7 mouse cellular contexts compared by ENCODE assay signal in the genomic region with DNA sequence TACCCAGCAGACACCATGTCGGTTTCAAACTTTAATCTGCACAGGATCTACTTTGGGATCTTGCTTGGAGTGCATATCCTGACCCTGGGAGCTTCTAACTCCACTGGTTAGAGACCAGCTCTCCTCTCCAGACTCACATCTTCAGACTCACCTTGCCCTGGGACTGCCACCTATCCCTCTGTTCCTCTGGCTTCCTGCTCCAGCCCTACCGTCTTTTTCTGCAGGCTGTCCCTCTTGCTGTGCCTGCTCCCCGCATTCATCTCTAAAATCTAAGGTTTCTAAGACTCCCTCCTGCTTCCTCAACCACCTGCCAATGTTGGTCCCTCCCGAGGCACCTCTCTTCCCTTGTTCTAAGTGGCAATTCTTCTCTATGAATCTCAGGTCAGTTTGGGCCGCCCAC.
DNase-seq lines count a peak whose midpoint lies in the region; ATAC-seq and TF ChIP-seq lines count a peak whose summit lies in the region.

No protein-coding gene starts in this region.

- DNase-seq in midbrain, embryonic 10.5 days (ENCODE audit: low spot score) = peak; percentile 43
- peak; percentile 45 for DNase-seq in stomach, postnatal 0 days (ENCODE audit: low spot score)
- DNase-seq in right cerebral cortex, adult 18-20 months = no peak
- DNase-seq in layer of hippocampus, adult 9-11 months = no peak

- H3K9me3 ChIP-seq in midbrain, embryonic 10.5 days (replicated peaks) = no peaks in the 10 kb centered on the region; the same call in 1 of the 2 replicates
- no peaks in the 10 kb centered on the region for H3K9me3 ChIP-seq in midbrain, embryonic 15.5 days
- no peaks in the 10 kb centered on the region for H3K9me3 ChIP-seq in embryonic facial prominence, embryonic 12.5 days
- H3K9me3 ChIP-seq in kidney, embryonic 15.5 days (replicated peaks) = no peaks in the 10 kb centered on the region
- no peaks in the 10 kb centered on the region for H3K9me3 ChIP-seq in stomach, postnatal 0 days (ENCODE audit: control insufficient read depth, low read length)

- H3K4me1 ChIP-seq in midbrain, embryonic 10.5 days = peaks cover 6% of the 10 kb centered on the region
- H3K4me1 ChIP-seq in midbrain, embryonic 15.5 days = no peaks in the 10 kb centered on the region
- H3K4me1 ChIP-seq in embryonic facial prominence, embryonic 12.5 days = 0 out of 2 replicates have a peak, but pooled peaks cover 3% of the 10 kb centered on the region
- H3K4me1 ChIP-seq in kidney, embryonic 15.5 days = peaks cover 14% of the 10 kb centered on the region
- no peaks in the 10 kb centered on the region; the same call in 1 of the 2 replicates for H3K4me1 ChIP-seq in stomach, postnatal 0 days (replicated peaks; ENCODE audit: control insufficient read depth, insufficient read depth)

- WGBS in midbrain, embryonic 10.5 days = 29% methylated on average over 5 of the region's 5 CpGs
- 27% methylated on average over 5 of the region's 5 CpGs for WGBS in midbrain, embryonic 15.5 days
- WGBS in embryonic facial prominence, embryonic 12.5 days = 27% methylated on average over 5 of the region's 5 CpGs
- WGBS in kidney, embryonic 15.5 days = 23% methylated on average over 5 of the region's 5 CpGs
- 22% methylated on average over 5 of the region's 5 CpGs for WGBS in stomach, postnatal 0 days

- TF ChIP-seq EP300 in stomach, postnatal 0 days (optimal IDR thresholded peaks at IDR 0.05) = no peak

- no peak overlapping the region for H3K9ac ChIP-seq in midbrain, embryonic 15.5 days
- no peak overlapping the region for H3K9ac ChIP-seq in embryonic facial prominence, embryonic 12.5 days
- no peak overlapping the region for H3K9ac ChIP-seq in kidney, embryonic 15.5 days
- no peak overlapping the region for H3K9ac ChIP-seq in stomach, postnatal 0 days (ENCODE audit: low read length)

- H3K4me2 ChIP-seq in midbrain, embryonic 15.5 days = no peak overlapping the region
- no peak overlapping the region for H3K4me2 ChIP-seq in embryonic facial prominence, embryonic 12.5 days (replicated peaks)
- no peak overlapping the region for H3K4me2 ChIP-seq in kidney, embryonic 15.5 days
- H3K4me2 ChIP-seq in stomach, postnatal 0 days (replicated peaks; ENCODE audit: low read depth) = no peak overlapping the region

- H3K36me3 ChIP-seq in midbrain, embryonic 10.5 days = no peaks in the 10 kb centered on the region
- no peaks in the 10 kb centered on the region for H3K36me3 ChIP-seq in midbrain, embryonic 15.5 days (replicated peaks)
- H3K36me3 ChIP-seq in embryonic facial prominence, embryonic 12.5 days = no peaks in the 10 kb centered on the region
- H3K36me3 ChIP-seq in kidney, embryonic 15.5 days = no peaks in the 10 kb centered on the region
- H3K36me3 ChIP-seq in stomach, postnatal 0 days (ENCODE audit: control insufficient read depth, insufficient read depth, low read length) = no peaks in the 10 kb centered on the region

- H3K27ac ChIP-seq in midbrain, embryonic 10.5 days (replicated peaks) = no peak overlapping the region
- no peak overlapping the region for H3K27ac ChIP-seq in midbrain, embryonic 15.5 days
- H3K27ac ChIP-seq in embryonic facial prominence, embryonic 12.5 days = peak overlapping the region; percentile 47; the same call in 1 of the 2 replicates
- peak overlapping the region; percentile 66 for H3K27ac ChIP-seq in kidney, embryonic 15.5 days
- no peak overlapping the region for H3K27ac ChIP-seq in stomach, postnatal 0 days (replicated peaks)

- TF ChIP-seq CTCF in stomach, postnatal 0 days (IDR thresholded peaks at IDR 0.05; ENCODE audit: low read depth) = no peak

- no peak overlapping the region for H3K4me3 ChIP-seq in midbrain, embryonic 10.5 days
- no peak overlapping the region for H3K4me3 ChIP-seq in midbrain, embryonic 15.5 days
- no peak overlapping the region for H3K4me3 ChIP-seq in embryonic facial prominence, embryonic 12.5 days
- H3K4me3 ChIP-seq in kidney, embryonic 15.5 days (replicated peaks) = no peak overlapping the region
- no peak overlapping the region for H3K4me3 ChIP-seq in stomach, postnatal 0 days (ENCODE audit: low read depth, low read length)

- H3K27me3 ChIP-seq in midbrain, embryonic 10.5 days (ENCODE audit: low read depth, poor library complexity, severe bottlenecking) = no peaks in the 10 kb centered on the region
- H3K27me3 ChIP-seq in midbrain, embryonic 15.5 days (replicated peaks) = no peaks in the 10 kb centered on the region
- no peaks in the 10 kb centered on the region for H3K27me3 ChIP-seq in embryonic facial prominence, embryonic 12.5 days
- H3K27me3 ChIP-seq in kidney, embryonic 15.5 days = no peaks in the 10 kb centered on the region
- no peaks in the 10 kb centered on the region for H3K27me3 ChIP-seq in stomach, postnatal 0 days (ENCODE audit: control insufficient read depth, insufficient read depth, low read length)

- no peak for ATAC-seq in midbrain, embryonic 15.5 days (replicated peaks)
- no peak for ATAC-seq in embryonic facial prominence, embryonic 12.5 days (ENCODE audit: insufficient number of reproducible peaks, insufficient read depth, low FRiP score, low TSS enrichment)
- ATAC-seq in kidney, embryonic 15.5 days (replicated peaks; ENCODE audit: low FRiP score) = peak; percentile 64; the same call in 1 of the 2 replicates
- ATAC-seq in stomach, postnatal 0 days (ENCODE audit: low FRiP score, low TSS enrichment) = no peak

Comparison
In these comparisons a context has a peak if more than half of its experiments do, and no peak if none do; other contexts are left out.
1. DNase-seq: peak in midbrain, embryonic 10.5 days (single experiment) and stomach, postnatal 0 days (single experiment); none in right cerebral cortex, adult 18-20 months (single experiment) and layer of hippocampus, adult 9-11 months (single experiment).
2. H3K27ac ChIP-seq: peak in embryonic facial prominence, embryonic 12.5 days (single experiment) and kidney, embryonic 15.5 days (single experiment); none in midbrain, embryonic 10.5 days (single experiment), midbrain, embryonic 15.5 days (single experiment) and stomach, postnatal 0 days (single experiment).